In the genomic region with DNA sequence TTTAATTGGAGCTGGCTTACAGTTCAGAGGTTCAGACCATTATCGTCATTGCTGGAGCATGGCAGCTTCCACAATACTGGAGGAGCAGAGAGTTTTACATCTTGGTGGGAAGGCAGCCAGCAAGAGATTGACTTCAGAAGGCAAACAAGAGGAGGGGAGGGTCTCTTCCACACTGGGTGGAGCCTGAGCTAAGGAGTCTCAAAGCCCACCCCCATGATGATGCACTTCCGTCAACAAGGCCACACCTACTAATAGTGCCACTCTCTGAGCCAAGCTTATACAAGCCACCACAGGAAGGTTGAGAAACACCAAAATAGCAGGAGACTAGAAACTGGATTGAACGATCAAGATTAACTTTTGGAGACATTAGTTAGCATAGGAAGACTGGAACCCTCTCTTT, we compare ENCODE assay signal across 30 mouse cellular contexts. TPM values are rescaled to one million over a fixed set of nuclear protein-coding genes. Genes with fewer than 3 reads are reported as not detected.
DNase-seq lines count a peak whose midpoint lies in the region; ATAC-seq lines count a peak whose summit lies in the region.
"Had no signal": no experiment of that assay in that cellular context is flagged by ENCODE, and none has a peak within 500 bp of the region (broad histone marks: within the 10 kb centered on the region; RNA-seq: fewer than 3 reads in every experiment).

No protein-coding gene starts in this region.

- H3K36me3 ChIP-seq in forebrain, embryonic 15.5 days, result no peaks in the 10 kb centered on the region
- no peaks in the 10 kb centered on the region for H3K36me3 ChIP-seq in forebrain, embryonic 11.5 days (ENCODE audit: control insufficient read depth, insufficient read depth, low read length)
- H3K36me3 ChIP-seq in neural tube, embryonic 13.5 days, result no peaks in the 10 kb centered on the region
- H3K36me3 ChIP-seq: embryonic facial prominence, embryonic 10.5 days; embryonic facial prominence, embryonic 13.5 days; heart, embryonic 10.5 days; heart, embryonic 13.5 days; hindbrain, embryonic 15.5 days; intestine, embryonic 15.5 days had no signal

- H3K9me3 ChIP-seq in forebrain, embryonic 15.5 days, result no peaks in the 10 kb centered on the region
- no peaks in the 10 kb centered on the region for H3K9me3 ChIP-seq in forebrain, embryonic 11.5 days (ENCODE audit: control insufficient read depth, low read length)
- H3K9me3 ChIP-seq in neural tube, embryonic 13.5 days, result no peaks in the 10 kb centered on the region
- H3K9me3 ChIP-seq: embryonic facial prominence, embryonic 10.5 days; embryonic facial prominence, embryonic 13.5 days; heart, embryonic 10.5 days; heart, embryonic 13.5 days; hindbrain, embryonic 15.5 days; intestine, embryonic 15.5 days had no signal

- no peak overlapping the region for H3K9ac ChIP-seq in forebrain, embryonic 15.5 days (replicated peaks)
- no peak overlapping the region for H3K9ac ChIP-seq in forebrain, embryonic 11.5 days (ENCODE audit: low read length)
- H3K9ac ChIP-seq in neural tube, embryonic 13.5 days, result no peak overlapping the region
- H3K9ac ChIP-seq: embryonic facial prominence, embryonic 13.5 days; heart, embryonic 13.5 days; hindbrain, embryonic 15.5 days; intestine, embryonic 15.5 days had no signal

- H3K4me1 ChIP-seq in forebrain, embryonic 15.5 days, result peaks cover 25% of the 10 kb centered on the region
- H3K4me1 ChIP-seq in forebrain, embryonic 11.5 days (replicated peaks; ENCODE audit: control insufficient read depth, insufficient read depth, low read length), result peaks cover 8% of the 10 kb centered on the region; the same call in 1 of the 2 replicates
- peaks cover 25% of the 10 kb centered on the region for H3K4me1 ChIP-seq in neural tube, embryonic 13.5 days (replicated peaks)
- H3K4me1 ChIP-seq: embryonic facial prominence, embryonic 13.5 days had no signal

- no peak for ATAC-seq in forebrain, embryonic 15.5 days (replicated peaks)
- ATAC-seq in forebrain, embryonic 11.5 days (replicated peaks; ENCODE audit: low FRiP score), result no peak
- ATAC-seq in neural tube, embryonic 13.5 days (ENCODE audit: low read depth), result 0 out of 2 replicates have a peak, but pooled peaks have one; percentile 37
- ATAC-seq: CD4-positive, CD25-positive, alpha-beta regulatory T cell, adult 4 months; intestine, embryonic 15.5 days had no signal

- WGBS in forebrain, embryonic 15.5 days, result 66% methylated on average over 3 of the region's 3 CpGs
- 85% methylated on average over 3 of the region's 3 CpGs for WGBS in forebrain, embryonic 11.5 days
- 81% methylated on average over 3 of the region's 3 CpGs for WGBS in neural tube, embryonic 13.5 days

- H3K27ac ChIP-seq in forebrain, embryonic 15.5 days (replicated peaks), result peak overlapping the region; percentile 84; the same call in 1 of the 2 replicates
- H3K27ac ChIP-seq in forebrain, embryonic 11.5 days (ENCODE audit: low read depth, low read length), result no peak overlapping the region
- H3K27ac ChIP-seq in neural tube, embryonic 13.5 days (replicated peaks), result 0 out of 2 replicates have a peak overlapping the region, but pooled peaks have one; percentile 83
- H3K27ac ChIP-seq: embryonic facial prominence, embryonic 10.5 days; embryonic facial prominence, embryonic 13.5 days; heart, embryonic 10.5 days; heart, embryonic 13.5 days; intestine, embryonic 15.5 days had no signal

- DNase-seq in forebrain, embryonic 11.5 days (ENCODE audit: low spot score), result no peak
- DNase-seq in neural tube, embryonic 10.5 days (ENCODE audit: extremely low spot score, low spot score), result no peak
- DNase-seq in ZHBTc4 (ENCODE audit: low read depth, low spot score), result peak; percentile 83
- no peak for DNase-seq in heart, adult 9 months (ENCODE audit: low spot score in 2 of 2)
- DNase-seq in spleen, postnatal 36 days (ENCODE audit: low spot score in 2 of 2), result no peak
- DNase-seq: adrenal gland, adult 2 months; adrenal gland, postnatal 14 days; cerebellum, adult 11-12 months; cerebellum, adult 8-10 months; cerebellum, postnatal 10 days; cerebellum, postnatal 36 days; embryo, embryonic 11 days; gastrocnemius, postnatal 25 days; heart, adult 18-20 months; heart, postnatal 14 days; heart, postnatal 4 days; kidney, adult 11 months had no signal

- no peak overlapping the region for H3K4me2 ChIP-seq in forebrain, embryonic 15.5 days (replicated peaks)
- no peak overlapping the region for H3K4me2 ChIP-seq in forebrain, embryonic 11.5 days (ENCODE audit: low read depth, low read length, severe bottlenecking)
- H3K4me2 ChIP-seq in neural tube, embryonic 13.5 days, result no peak overlapping the region
- H3K4me2 ChIP-seq: embryonic facial prominence, embryonic 13.5 days; heart, embryonic 13.5 days; hindbrain, embryonic 15.5 days; intestine, embryonic 15.5 days had no signal

- H3K27me3 ChIP-seq in forebrain, embryonic 15.5 days, result no peaks in the 10 kb centered on the region
- H3K27me3 ChIP-seq in forebrain, embryonic 11.5 days (ENCODE audit: control insufficient read depth, insufficient read depth, low read length), result no peaks in the 10 kb centered on the region
- no peaks in the 10 kb centered on the region for H3K27me3 ChIP-seq in neural tube, embryonic 13.5 days
- H3K27me3 ChIP-seq: embryonic facial prominence, embryonic 13.5 days; heart, embryonic 13.5 days; hindbrain, embryonic 15.5 days; intestine, embryonic 15.5 days had no signal

- H3K4me3 ChIP-seq in forebrain, embryonic 15.5 days, result no peak overlapping the region
- no peak overlapping the region for H3K4me3 ChIP-seq in forebrain, embryonic 11.5 days (ENCODE audit: low read depth, low read length)
- H3K4me3 ChIP-seq in neural tube, embryonic 13.5 days, result no peak overlapping the region
- H3K4me3 ChIP-seq: embryonic facial prominence, embryonic 10.5 days; embryonic facial prominence, embryonic 13.5 days; erythroblast, embryonic 14.5 days; heart, embryonic 10.5 days; heart, embryonic 13.5 days; hindbrain, embryonic 15.5 days; intestine, embryonic 15.5 days had no signal

RNA-seq across cellular contexts. Expression of a gene that starts 52.5 kb away (rescaled TPM):
- polyA plus RNA-seq in forebrain, embryonic 15.5 days (2015; fragmentation: Nextera tagmentation; extraction: Ambion mirVana), result not detected in 2 replicates
- not detected in 2 replicates for polyA plus RNA-seq in forebrain, embryonic 11.5 days (2014; fragmentation: Nextera tagmentation; extraction: Ambion mirVana)
- not detected in 2 replicates for polyA plus RNA-seq in neural tube, embryonic 13.5 days (2015; fragmentation: Nextera tagmentation; extraction: Ambion mirVana)
- polyA plus RNA-seq: adrenal gland, adult 2 months; CD4-positive, CD25-positive, alpha-beta regulatory T cell, adult 4 months; cortical plate, adult 2 months; embryonic facial prominence, embryonic 10.5 days; embryonic facial prominence, embryonic 13.5 days; erythroblast, embryonic 14.5 days; gonadal fat pad, adult 2 months; heart, embryonic 10.5 days; heart, embryonic 13.5 days; hindbrain, embryonic 11.5 days; hindbrain, embryonic 15.5 days; intestine, embryonic 15.5 days had no signal

RNA-seq across cellular contexts. Expression of a gene that starts 56.9 kb away (rescaled TPM):
- 74.7 and 79.2 TPM in 2 replicates for polyA plus RNA-seq in forebrain, embryonic 15.5 days (2015; fragmentation: Nextera tagmentation; extraction: Ambion mirVana)
- 119 and 123 TPM in 2 replicates for polyA plus RNA-seq in forebrain, embryonic 11.5 days (2014; fragmentation: Nextera tagmentation; extraction: Ambion mirVana)
- 94.1 and 101 TPM in 2 replicates for polyA plus RNA-seq in neural tube, embryonic 13.5 days (2015; fragmentation: Nextera tagmentation; extraction: Ambion mirVana)
